Mouse (Mus musculus) common myeloid progenitor, adult 5-6 weeks (primary cell): ENCODE results near the gene Dnmt3c. TPM values are rescaled to one million over a fixed set of nuclear protein-coding genes. Genes with fewer than 3 reads are reported as not detected.

Source experiments
- ATAC-seq: replicated peaks from 2 replicates; pipeline ENCODE4 v1.8.0; 2016; ENCODE audit warnings: low read depth, mild to moderate bottlenecking, moderate TSS enrichment, inconsistent platforms; ENCODE audit not compliant: poor library complexity, severe bottlenecking
- total RNA-seq: library from RNA; stranded (forward); fragments of 200-1000, 187-1606 nt; gene quantifications from 2 replicates; pipeline ENCODE4 v1.2.3, GENCODE M21; 2017

Dnmt3c gene
- total RNA-seq, 1 experiment from 2014 or later: not detected

GRCm38 (mm10) chr2:153713227-153713626 lies 16.8 kb downstream of the Dnmt3c start:
- no peak for ATAC-seq

- ATAC-seq: peak; percentile 75
Observed at GRCm38 (mm10) chr2:153717861-153718260, 21.4 kb downstream of the Dnmt3c start.

- ATAC-seq: no peak
Observed at GRCm38 (mm10) chr2:153723098-153723497, 26.6 kb downstream of the Dnmt3c start.

- ATAC-seq: peak; percentile 32; the same call in 1 of the 2 replicates
Observed at GRCm38 (mm10) chr2:153724424-153724823, 28.0 kb downstream of the Dnmt3c start.

GRCm38 (mm10) chr2:153724871-153725270 lies 28.4 kb downstream of the Dnmt3c start:
- no peak for ATAC-seq

GRCm38 (mm10) chr2:153725291-153725690 lies 28.8 kb downstream of the Dnmt3c start:
- no peak for ATAC-seq

- ATAC-seq: peak; percentile 36; the same call in 1 of the 2 replicates
Observed at GRCm38 (mm10) chr2:153734033-153734432, 37.6 kb downstream of the Dnmt3c start.

- ATAC-seq: peak; percentile 95
Observed at GRCm38 (mm10) chr2:153740500-153741436, 44.3 kb downstream of the Dnmt3c start, which contains the start of gene Mapre1. Gene Mapre1, plus strand, starts transcription at chr2:153741274.

GRCm38 (mm10) chr2:153741437-153742065 lies 45.1 kb downstream of the Dnmt3c start:
- peak; percentile 32 for ATAC-seq

GRCm38 (mm10) chr2:153747994-153748393 lies 51.5 kb downstream of the Dnmt3c start:
- no peak for ATAC-seq

- no peak for ATAC-seq
Observed at GRCm38 (mm10) chr2:153750363-153750762, 53.9 kb downstream of the Dnmt3c start.

GRCm38 (mm10) chr2:153762121-153762520 lies 65.7 kb downstream of the Dnmt3c start:
- ATAC-seq: no peak

- ATAC-seq: no peak
Observed at GRCm38 (mm10) chr2:153767484-153767883, 71.0 kb downstream of the Dnmt3c start.

GRCm38 (mm10) chr2:153768881-153769280 lies 72.4 kb downstream of the Dnmt3c start:
- no peak for ATAC-seq

GRCm38 (mm10) chr2:153772950-153773349 lies 76.5 kb downstream of the Dnmt3c start:
- no peak for ATAC-seq

- no peak for ATAC-seq
Observed at GRCm38 (mm10) chr2:153775472-153775871, 79.0 kb downstream of the Dnmt3c start.

GRCm38 (mm10) chr2:153778638-153779362 lies 82.3 kb downstream of the Dnmt3c start:
- ATAC-seq: peak; percentile 93
